Mouse (Mus musculus): ENCODE measurements around the gene Ankrd54.
"Not testable (repeated sequence)": the region's sequence is repeated elsewhere in the genome, so short reads cannot be mapped to it uniquely, and the experiment has no call there.

The Ankrd54 gene

DNA sequence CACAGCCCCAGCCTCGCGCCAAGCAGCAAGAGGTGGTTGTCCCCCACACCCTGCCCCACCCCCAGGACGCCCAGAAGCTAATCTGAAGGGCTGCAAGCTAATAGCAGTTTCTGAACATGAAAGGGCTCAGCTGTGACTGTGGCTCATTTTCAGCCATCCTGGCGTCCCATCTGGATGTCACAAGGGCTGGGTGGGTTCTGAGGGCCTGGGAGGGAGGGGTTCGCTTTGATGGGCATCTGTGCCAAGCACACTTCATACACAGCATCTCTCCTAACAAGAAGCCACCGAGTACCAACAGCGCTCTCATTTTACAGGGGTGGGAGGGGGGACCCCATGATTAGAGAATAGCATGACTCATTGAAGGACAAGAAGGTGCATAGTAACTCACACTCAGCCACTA lies 49.3 kb downstream of the Ankrd54 start:
- DNase-seq (ENCODE audit: low spot score): no peak

GRCm38 (mm10) chr15:79011550-79011949 lies 51.1 kb downstream of the Ankrd54 start:
- no peak for DNase-seq (ENCODE audit: low spot score)

GRCm38 (mm10) chr15:79009734-79010133 lies 53.0 kb downstream of the Ankrd54 start:
- no peak for DNase-seq (ENCODE audit: low spot score)

DNA sequence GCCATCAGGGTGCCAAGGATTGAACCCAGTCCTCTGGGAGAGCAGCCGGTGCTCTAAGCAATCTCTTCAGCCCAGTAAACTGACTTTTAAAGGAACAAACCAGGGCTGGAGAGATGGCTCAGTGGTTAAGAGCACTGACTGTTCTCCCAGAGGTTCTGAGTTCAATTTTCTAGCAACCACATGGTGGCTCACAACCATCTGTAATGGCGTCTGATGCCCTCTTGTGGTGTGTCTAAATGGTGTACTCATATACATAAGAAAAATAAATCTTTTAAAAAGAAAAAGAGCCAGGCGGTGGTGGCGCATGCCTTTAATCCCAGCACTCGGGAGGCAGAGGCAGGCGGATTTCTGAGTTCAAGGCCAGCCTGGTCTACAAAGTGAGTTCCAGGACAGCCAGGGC lies 54.9 kb downstream of the Ankrd54 start:
- not testable (repeated sequence) for DNase-seq (ENCODE audit: low spot score)

GRCm38 (mm10) chr15:79007059-79007458 lies 55.6 kb downstream of the Ankrd54 start:
- no peak for DNase-seq (ENCODE audit: low spot score)

DNA sequence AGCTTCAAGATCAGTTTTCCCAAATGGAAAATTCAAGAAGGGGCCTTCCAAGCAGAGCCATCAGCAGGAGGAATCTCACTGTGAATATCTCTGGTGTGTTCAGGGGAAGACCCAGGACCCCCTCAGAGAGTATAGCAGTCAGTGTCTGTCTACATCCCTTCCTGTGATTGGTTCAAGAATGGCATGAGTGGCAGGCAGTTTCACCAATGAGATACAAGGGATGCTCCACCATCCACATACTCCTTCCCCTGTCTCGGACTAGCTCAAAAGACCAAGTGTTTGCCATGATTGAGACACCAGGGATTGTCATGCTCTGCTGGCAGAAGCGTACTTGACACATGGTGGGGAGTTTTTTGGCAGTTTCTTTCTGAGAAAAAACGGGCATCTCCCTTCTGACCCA lies 56.1 kb downstream of the Ankrd54 start:
- DNase-seq (ENCODE audit: low spot score): no peak

DNA sequence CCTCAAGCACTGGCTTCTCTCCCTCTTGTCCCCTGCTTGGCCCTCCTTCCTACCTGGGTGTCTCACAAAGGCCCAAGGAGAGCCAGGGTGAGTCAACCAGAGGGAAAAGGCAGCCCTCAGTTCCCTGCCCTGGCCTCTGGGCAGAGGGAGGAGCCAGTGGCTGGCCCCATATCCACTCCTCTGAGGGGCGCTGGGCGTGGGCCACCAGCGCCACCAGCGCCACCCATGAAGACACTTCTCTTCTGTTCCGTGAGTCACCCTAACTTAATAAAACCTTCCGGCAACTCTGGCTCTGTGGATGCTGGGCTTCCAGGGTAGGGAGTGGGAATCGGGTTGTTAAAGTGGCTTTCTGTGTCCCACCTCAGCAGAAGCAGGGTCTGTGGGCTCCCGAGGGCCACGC lies 57.1 kb downstream of the Ankrd54 start:
- no peak for DNase-seq (ENCODE audit: low spot score)
